Mouse (Mus musculus) ES-E14 (cell line): Measurements from ENCODE around the gene Srebf1. TPM values are rescaled to one million over a fixed set of nuclear protein-coding genes. Genes with fewer than 3 reads are reported as not detected.
A peak's percentile ranks its signal among the peaks of the same experiment; 100 is the strongest.

Experiments used
- DNase-seq: peaks from one replicate; pipeline ENCODE4 v3.0.0-alpha.2; 2013; ENCODE audit warnings: low read depth, low spot score
- H3K27ac ChIP-seq: 2 replicates; pipeline ENCODE4 v1.5.1; 2012; ENCODE audit warnings: low read depth, mild to moderate bottlenecking, low read length, moderate library complexity, mixed read lengths; ENCODE audit not compliant: poor library complexity, insufficient read depth, severe bottlenecking
- H3K36me3 ChIP-seq: 2 replicates; pipeline ENCODE4 v1.6.1; 2012; ENCODE audit warnings: mild to moderate bottlenecking, low read length, moderate library complexity, mixed read lengths; ENCODE audit not compliant: control insufficient read depth, poor library complexity, insufficient read depth, severe bottlenecking
- H3K4me1 ChIP-seq, 2 experiments: fragments of 150-350 bp in 1 of 2; sonication (generic) in 1 of 2; 2 replicates each; pipeline ENCODE4 v1.6.1; 2012; ENCODE audit warnings: low read length in 2 of 2, mild to moderate bottlenecking in 1 of 2, mixed read lengths in 1 of 2; ENCODE audit not compliant: control insufficient read depth in 2 of 2, insufficient read depth in 2 of 2, poor library complexity in 1 of 2
- H3K4me3 ChIP-seq, 2 experiments: fragments of 150-350 bp in 1 of 2; sonication (generic) in 1 of 2; 2 replicates each; pipeline ENCODE4 v1.5.1; 2012; ENCODE audit warnings: low read length in 2 of 2, low read depth in 1 of 2, mild to moderate bottlenecking in 1 of 2, mixed read lengths in 1 of 2; ENCODE audit not compliant: insufficient read depth in 1 of 2, poor library complexity in 1 of 2, severe bottlenecking in 1 of 2
- H3K9ac ChIP-seq: 2 replicates; pipeline ENCODE4 v1.6.1; 2012; ENCODE audit warnings: low read depth, mild to moderate bottlenecking, low read length, mixed read lengths; ENCODE audit not compliant: poor library complexity, insufficient read depth, severe bottlenecking
- H3K9me3 ChIP-seq: fragments of 150-350 bp; sonication (generic); 2 replicates; pipeline ENCODE4 v1.6.1; 2012; ENCODE audit warnings: low read depth, mild to moderate bottlenecking, low read length; ENCODE audit not compliant: control insufficient read depth, insufficient read depth
- CHD2 ChIP-seq: IDR thresholded peaks from 2 replicates; pipeline ENCODE4 v1.6.1; 2014; ENCODE audit warnings: mild to moderate bottlenecking, low read depth, low read length, inconsistent platforms
- HCFC1 ChIP-seq: IDR thresholded peaks from 2 replicates; pipeline ENCODE4 v1.6.1; 2012; ENCODE audit warnings: low read length, inconsistent platforms, borderline replicate concordance; ENCODE audit not compliant: insufficient read depth
- MAFK ChIP-seq: IDR thresholded peaks from 2 replicates; pipeline ENCODE4 v1.6.1; 2014; ENCODE audit warnings: mild to moderate bottlenecking, low read depth, low read length, inconsistent platforms; ENCODE audit not compliant: insufficient read depth
- ZC3H11A ChIP-seq: IDR thresholded peaks from 2 replicates; pipeline ENCODE4 v1.6.1; 2012; ENCODE audit warnings: low read depth, mild to moderate bottlenecking, inconsistent platforms, low read length, borderline replicate concordance
- ZNF384 ChIP-seq: IDR thresholded peaks from 2 replicates; pipeline ENCODE4 v1.6.1; 2012; ENCODE audit warnings: low read depth, low read length, inconsistent platforms
- in situ Hi-C, 2 experiments: fragments of 600-800 bp; cut with MboI; formaldehyde crosslinking; loops; one replicate each; pipeline ENCODE4 v1.15.1; 2025; ENCODE audit warnings: low sequenced_read_pairs in 2 of 2, inconsistent platforms in 1 of 2; ENCODE audit not compliant: unreplicated experiment in 2 of 2
- total RNA-seq: library from RNA; depleted of rRNA; stranded (reverse); fragments of 300-350 nt; gene quantifications from 2 replicates; pipeline ENCODE4 v1.2.3, GENCODE M21; 2012

Srebf1 gene
- total RNA-seq, 1 experiment = 136 TPM

GRCm38 (mm10) chr11:60192534-60192933 lies 29.8 kb downstream of the Srebf1 start:
- DNase-seq = no peak
- peaks cover 0 to 10% of the 10 kb centered on the region in 2 experiments; a peak in 1 of 4 replicates for H3K4me1 ChIP-seq
- no peak overlapping the region for H3K4me3 ChIP-seq
- no peak for TF ChIP-seq ZNF384
- no peak for TF ChIP-seq HCFC1
- no peak for TF ChIP-seq CHD2
- no peak for TF ChIP-seq MAFK
- no peak for TF ChIP-seq ZC3H11A
- H3K27ac ChIP-seq = no peak overlapping the region
- in situ Hi-C loops = no loop called here
- H3K9ac ChIP-seq = no peak overlapping the region
- 0 out of 2 replicates have a peak, but pooled peaks cover 8% of the 10 kb centered on the region for H3K36me3 ChIP-seq
- no peaks in the 10 kb centered on the region for H3K9me3 ChIP-seq

GRCm38 (mm10) chr11:60190055-60190641 lies 32.2 kb downstream of the Srebf1 start:
- H3K4me3 ChIP-seq = no peak overlapping the region; a peak in 1 of 4 replicates
- peaks cover 0 to 18% of the 10 kb centered on the region in 2 experiments; a peak in 2 of 4 replicates for H3K4me1 ChIP-seq
- H3K36me3 ChIP-seq = peaks cover 22% of the 10 kb centered on the region
- no peak for DNase-seq
- no peak for TF ChIP-seq CHD2
- TF ChIP-seq MAFK = no peak
- no peak for TF ChIP-seq ZNF384
- no peak for TF ChIP-seq ZC3H11A
- TF ChIP-seq HCFC1 = no peak
- no peak overlapping the region; the same call in 1 of the 2 replicates for H3K9ac ChIP-seq
- in situ Hi-C loops = no loop called here
- no peaks in the 10 kb centered on the region for H3K9me3 ChIP-seq
- no peak overlapping the region for H3K27ac ChIP-seq

- peak overlapping the region; percentile 9; a peak in 2 of 4 replicates for H3K4me3 ChIP-seq
- H3K36me3 ChIP-seq = peaks cover 23% of the 10 kb centered on the region
- peak overlapping the region; percentile 27; the same call in 1 of the 2 replicates for H3K9ac ChIP-seq
- in situ Hi-C loops = no loop called here
- no peak for DNase-seq
- H3K27ac ChIP-seq = no peak overlapping the region
- peaks cover 0 to 20% of the 10 kb centered on the region in 2 experiments; a peak in 2 of 4 replicates for H3K4me1 ChIP-seq
- TF ChIP-seq HCFC1 = no peak
- no peak for TF ChIP-seq ZC3H11A
- H3K9me3 ChIP-seq = no peaks in the 10 kb centered on the region
Observed at GRCm38 (mm10) chr11:60189501-60190040, 32.8 kb downstream of the Srebf1 start.

- Histone ChIP-seq H3K4me3 (peak overlapping the region; percentile 26 to 52), H3K4me1 (peaks cover 3 to 27% of the 10 kb centered on the region in 2 experiments; a peak in 2 of 4 replicates), H3K36me3 (peaks cover 23% of the 10 kb centered on the region), H3K27ac (no peak overlapping the region), H3K9ac (peak overlapping the region; percentile 11), H3K9me3 (no peaks in the 10 kb centered on the region)
- DNase-seq = no peak
- TF ChIP-seq HCFC1 = no peak
- no peak for TF ChIP-seq CHD2
- no peak for TF ChIP-seq ZNF384
- TF ChIP-seq MAFK = no peak
- no peak for TF ChIP-seq ZC3H11A
- in situ Hi-C loops = no loop called here
Observed at GRCm38 (mm10) chr11:60188275-60188853, 34.0 kb downstream of the Srebf1 start.
